Mouse (Mus musculus) right cerebral cortex, postnatal 14 days (tissue): ENCODE results near the gene Sema4g.

Source experiments
- DNase-seq: peaks from one replicate; pipeline ENCODE4 v3.0.0; 2022

Gene Sema4g

GRCm38 (mm10) chr19:44988831-44989566 lies at the start of gene Sema4g:
TSS of gene Sema4g (plus strand) at chr19:44989101.
- no peak for DNase-seq

GRCm38 (mm10) chr19:44959633-44960032 lies 29.3 kb upstream of the Sema4g start:
- no peak for DNase-seq

GRCm38 (mm10) chr19:44965978-44966377 lies 22.9 kb upstream of the Sema4g start:
- no peak for DNase-seq

- no peak for DNase-seq
Measured at GRCm38 (mm10) chr19:44968329-44968728, 20.6 kb upstream of the Sema4g start.

GRCm38 (mm10) chr19:44976636-44977035 lies 12.3 kb upstream of the Sema4g start:
- DNase-seq: no peak

GRCm38 (mm10) chr19:44977148-44977547 lies 11.8 kb upstream of the Sema4g start:
- DNase-seq: no peak

- no peak for DNase-seq
Measured at GRCm38 (mm10) chr19:44980787-44981186, 8.1 kb upstream of the Sema4g start.

- no peak for DNase-seq
Measured at GRCm38 (mm10) chr19:44982477-44983115, 6.3 kb upstream of the Sema4g start.

- DNase-seq: no peak
Measured at GRCm38 (mm10) chr19:44983366-44983765, 5.5 kb upstream of the Sema4g start.

GRCm38 (mm10) chr19:44984420-44984819 lies 4.5 kb upstream of the Sema4g start:
- DNase-seq: no peak

GRCm38 (mm10) chr19:44985159-44985988 lies 3.5 kb upstream of the Sema4g start:
- DNase-seq: no peak

- DNase-seq: no peak
Measured at GRCm38 (mm10) chr19:44987004-44987403, 1.9 kb upstream of the Sema4g start.

GRCm38 (mm10) chr19:44987851-44988250 lies 1.1 kb upstream of the Sema4g start:
- DNase-seq: no peak

GRCm38 (mm10) chr19:44988321-44988720 lies 580 bp upstream of the Sema4g start:
- DNase-seq: no peak

- no peak for DNase-seq
Measured at GRCm38 (mm10) chr19:44989567-44990495, 930 bp downstream of the Sema4g start.

- no peak for DNase-seq
Measured at GRCm38 (mm10) chr19:44991031-44991430, 2.1 kb downstream of the Sema4g start.

GRCm38 (mm10) chr19:44992246-44992645 lies 3.3 kb downstream of the Sema4g start:
- DNase-seq: no peak

- no peak for DNase-seq
Measured at GRCm38 (mm10) chr19:44992712-44993111, 3.8 kb downstream of the Sema4g start.

GRCm38 (mm10) chr19:44997786-44998185 lies 8.9 kb downstream of the Sema4g start:
- no peak for DNase-seq

- no peak for DNase-seq
Measured at GRCm38 (mm10) chr19:44999647-45000046, 10.7 kb downstream of the Sema4g start.

GRCm38 (mm10) chr19:45002301-45002700 lies 13.4 kb downstream of the Sema4g start:
- DNase-seq: no peak

- no peak for DNase-seq
Measured at GRCm38 (mm10) chr19:45003740-45004516, 15.0 kb downstream of the Sema4g start.
